Mouse (Mus musculus) stomach, embryonic 15.5 days (tissue): ENCODE data around the gene Zmynd10. TPM values are rescaled to one million over a fixed set of nuclear protein-coding genes. Genes with fewer than 3 reads are reported as not detected.
A peak's percentile ranks its signal among the peaks of the same experiment; 100 is the strongest.

ENCODE experiments used
- ATAC-seq: fragments of 200-750 bp; cut with Nextera tagmentation; 2 replicates; pipeline ENCODE4 v1.8.0; 2017; ENCODE audit warnings: low read depth, moderate number of reproducible peaks, moderate TSS enrichment; ENCODE audit not compliant: insufficient read depth, low FRiP score
- H3K27ac ChIP-seq: fragments of 300-500 bp; sonication (generic); 2 replicates; pipeline ENCODE4 v1.5.1; 2015; ENCODE audit warnings: mild to moderate bottlenecking, inconsistent platforms
- H3K27me3 ChIP-seq: fragments of 300-500 bp; sonication (generic); replicated peaks from 2 replicates; pipeline ENCODE4 v1.6.1; 2015; ENCODE audit warnings: inconsistent platforms
- H3K36me3 ChIP-seq: fragments of 300-500 bp; sonication (generic); 2 replicates; pipeline ENCODE4 v1.6.1; 2015; ENCODE audit warnings: inconsistent platforms
- H3K4me1 ChIP-seq: fragments of 300-500 bp; sonication (generic); 2 replicates; pipeline ENCODE4 v1.6.1; 2015; ENCODE audit warnings: inconsistent platforms
- H3K4me2 ChIP-seq: fragments of 300-500 bp; sonication (generic); 2 replicates; pipeline ENCODE4 v1.6.1; 2015; ENCODE audit warnings: mild to moderate bottlenecking, inconsistent platforms
- H3K4me3 ChIP-seq: fragments of 300-500 bp; sonication (generic); replicated peaks from 2 replicates; pipeline ENCODE4 v1.5.1; 2015; ENCODE audit warnings: inconsistent platforms
- H3K9ac ChIP-seq: fragments of 300-500 bp; sonication (generic); 2 replicates; pipeline ENCODE4 v1.6.1; 2015; ENCODE audit warnings: inconsistent platforms
- H3K9me3 ChIP-seq: fragments of 300-500 bp; sonication (generic); 2 replicates; pipeline ENCODE4 v1.6.1; 2016; ENCODE audit warnings: inconsistent platforms
- WGBS: fragments of 180-500 bp; shearing (Covaris S2); methylation state at CpG from one replicate; pipeline ENCODE4 v1.1.7; 2015; 5-methylcytosine and 5-hydroxymethylcytosine counted together
- polyA plus RNA-seq: library from polyadenylated mRNA; unstranded; fragments of >200 nt; fragmentation: Nextera tagmentation; extraction: Ambion mirVana; gene quantifications from 2 replicates; pipeline ENCODE4 v1.2.1, GENCODE M21; 2015

The Zmynd10 gene
- polyA plus RNA-seq, 1 experiment from 2014 or later: 0.94 TPM

DNA sequence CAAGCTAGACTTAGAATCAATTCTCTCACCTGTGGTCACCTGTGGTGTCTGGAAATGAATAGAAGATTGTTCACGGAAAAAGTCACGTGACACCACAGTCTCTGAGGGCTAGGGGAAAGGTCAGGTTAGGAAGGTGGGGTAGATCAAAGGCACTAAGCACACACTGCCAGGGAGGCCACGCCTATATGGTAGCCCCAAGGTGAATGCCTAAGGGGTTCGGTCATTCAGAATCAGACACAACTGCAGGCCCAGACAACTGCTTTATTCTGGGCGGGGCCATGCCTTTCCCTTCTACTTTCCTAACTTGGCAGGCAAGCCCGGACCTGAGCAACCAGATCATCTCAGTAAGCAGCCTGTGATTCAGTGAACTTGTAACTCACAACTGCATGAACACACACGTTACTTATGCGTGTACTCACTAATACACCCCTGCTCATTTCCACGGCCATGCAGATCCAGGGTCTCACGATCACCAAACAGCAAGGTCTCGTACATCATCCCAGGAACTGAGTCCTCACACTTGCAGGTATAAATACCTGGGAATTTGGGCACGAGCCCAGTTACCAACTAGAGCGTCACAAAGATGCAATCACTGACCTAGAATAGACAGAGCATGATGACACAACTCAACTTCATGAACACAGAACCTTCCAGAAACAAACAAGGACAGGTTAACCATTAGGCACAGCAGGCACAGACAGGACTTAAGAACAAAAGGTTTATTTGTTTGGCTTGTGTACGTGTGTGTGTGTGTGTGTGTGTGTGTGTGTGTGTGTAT lies 28.7 kb downstream of the Zmynd10 start:
- peak; percentile 55 for ATAC-seq
- Histone ChIP-seq H3K9me3 (no peaks in the 10 kb centered on the region), H3K9ac (no peak overlapping the region), H3K4me3 (no peak overlapping the region), H3K36me3 (peaks cover 22% of the 10 kb centered on the region), H3K4me1 (peaks cover 49% of the 10 kb centered on the region), H3K27me3 (no peaks in the 10 kb centered on the region), H3K4me2 (peak overlapping the region; percentile 74), H3K27ac (peak overlapping the region; percentile 89)
- 60% methylated on average over 14 of the region's 14 CpGs for whole genome bisulfite sequencing

DNA sequence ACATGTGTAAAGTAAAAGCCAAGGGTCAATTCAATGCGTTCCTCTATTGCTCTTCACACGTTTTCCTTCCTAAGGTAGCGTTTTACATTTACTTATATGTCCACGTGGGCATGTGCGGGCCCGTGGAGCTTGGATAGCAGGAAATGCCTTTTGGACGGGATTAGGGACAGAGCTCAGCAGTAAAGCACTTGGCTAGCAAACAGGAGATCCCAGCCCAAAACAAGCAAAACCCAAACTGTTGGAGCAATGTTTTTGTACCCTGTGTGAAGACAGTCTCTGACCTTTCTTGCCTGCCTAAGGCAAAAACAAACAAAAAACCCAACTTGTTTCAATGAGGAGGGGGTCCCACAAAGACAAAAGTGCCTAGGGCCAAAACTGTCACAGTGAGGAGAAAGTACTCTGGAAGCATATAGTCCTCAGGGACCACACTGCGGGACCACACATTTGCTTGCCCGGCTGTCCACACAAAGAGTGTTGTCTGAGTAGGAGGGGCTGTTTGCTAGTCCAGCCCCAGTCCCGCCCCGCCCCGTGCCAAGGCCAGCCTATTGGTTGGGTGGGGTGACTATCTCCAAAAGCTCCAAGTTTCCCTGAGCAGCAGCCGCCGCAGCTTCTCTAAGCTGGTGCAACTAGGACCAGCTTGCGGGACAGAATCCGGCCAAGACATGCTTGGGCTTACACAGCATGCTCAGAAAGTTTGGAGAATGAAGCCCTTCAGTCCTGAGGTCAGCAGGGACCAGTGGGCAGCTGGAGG lies 29.4 kb downstream of the Zmynd10 start, which contains the start of gene Hyal1:
Gene Hyal1, plus strand, starts transcription at position 571 of the 751 bp plus-strand sequence.
- Histone ChIP-seq H3K4me2 (peak within 1 kb of the TSS; percentile 74), H3K27me3 (no peaks in the 10 kb centered on the region), H3K4me3 (peak within 1 kb of the TSS; percentile 41), H3K9me3 (no peaks in the 10 kb centered on the region), H3K27ac (peak within 1 kb of the TSS; percentile 89), H3K36me3 (peaks cover 20% of the 10 kb centered on the region), H3K4me1 (peaks cover 44% of the 10 kb centered on the region), H3K9ac (peak within 1 kb of the TSS; percentile 31; the same call in 1 of the 2 replicates)
- peak; percentile 67 for ATAC-seq
- WGBS: 14% methylated on average over 16 of the region's 16 CpGs

DNA sequence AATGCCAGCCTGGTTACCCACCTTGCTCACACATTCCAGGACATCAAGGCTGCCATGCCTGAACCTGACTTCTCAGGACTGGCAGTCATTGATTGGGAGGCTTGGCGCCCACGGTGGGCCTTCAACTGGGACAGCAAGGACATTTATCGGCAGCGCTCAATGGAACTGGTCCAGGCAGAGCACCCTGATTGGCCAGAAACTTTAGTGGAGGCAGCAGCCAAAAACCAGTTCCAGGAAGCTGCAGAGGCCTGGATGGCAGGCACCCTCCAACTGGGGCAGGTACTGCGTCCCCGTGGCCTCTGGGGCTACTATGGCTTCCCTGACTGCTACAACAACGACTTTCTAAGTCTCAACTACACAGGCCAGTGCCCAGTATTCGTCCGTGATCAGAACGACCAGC lies 30.8 kb downstream of the Zmynd10 start:
- Histone ChIP-seq H3K9ac (no peak overlapping the region), H3K36me3 (peaks cover 11% of the 10 kb centered on the region; the same call in 1 of the 2 replicates), H3K27ac (no peak overlapping the region), H3K4me1 (peaks cover 46% of the 10 kb centered on the region), H3K4me3 (no peak overlapping the region), H3K4me2 (peak overlapping the region; percentile 74; the same call in 1 of the 2 replicates), H3K27me3 (no peaks in the 10 kb centered on the region), H3K9me3 (no peaks in the 10 kb centered on the region)
- no peak for ATAC-seq
- 86% methylated on average over 10 of the region's 10 CpGs for WGBS

DNA sequence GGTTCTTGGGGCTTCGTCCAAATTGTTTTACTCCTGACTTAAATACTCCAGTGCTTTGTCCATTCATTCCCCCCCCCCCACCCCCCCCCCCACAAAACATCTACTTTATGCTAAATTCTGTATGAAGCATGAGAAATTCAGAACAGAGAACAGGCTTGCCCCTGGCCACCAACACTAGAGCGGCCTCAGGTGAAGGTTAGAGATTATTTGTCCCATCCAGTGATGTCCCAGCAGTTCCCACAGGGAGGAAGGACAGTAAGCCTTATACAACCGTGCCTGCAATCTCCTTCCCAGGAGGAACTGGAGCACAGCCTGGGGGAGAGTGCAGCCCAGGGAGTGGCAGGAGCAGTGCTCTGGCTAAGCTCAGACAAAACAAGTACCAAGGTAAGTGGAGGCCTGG lies 31.5 kb downstream of the Zmynd10 start, which contains the start of gene Naa80:
Gene Naa80, plus strand, starts transcription at position 301 of the 400 bp plus-strand sequence.
- peak within 1 kb of the TSS; percentile 79; the same call in 1 of the 2 replicates for H3K4me2 ChIP-seq
- H3K4me3 ChIP-seq: no peak within 1 kb of the TSS
- no peaks in the 10 kb centered on the region for H3K9me3 ChIP-seq
- H3K27ac ChIP-seq: peak within 1 kb of the TSS; percentile 94
- no peak for ATAC-seq
- H3K4me1 ChIP-seq: peaks cover 46% of the 10 kb centered on the region
- no peaks in the 10 kb centered on the region for H3K27me3 ChIP-seq
- WGBS: 75% methylated on average over 3 of the region's 3 CpGs
- H3K9ac ChIP-seq: no peak within 1 kb of the TSS
- H3K36me3 ChIP-seq: peaks cover 6% of the 10 kb centered on the region; the same call in 1 of the 2 replicates

DNA sequence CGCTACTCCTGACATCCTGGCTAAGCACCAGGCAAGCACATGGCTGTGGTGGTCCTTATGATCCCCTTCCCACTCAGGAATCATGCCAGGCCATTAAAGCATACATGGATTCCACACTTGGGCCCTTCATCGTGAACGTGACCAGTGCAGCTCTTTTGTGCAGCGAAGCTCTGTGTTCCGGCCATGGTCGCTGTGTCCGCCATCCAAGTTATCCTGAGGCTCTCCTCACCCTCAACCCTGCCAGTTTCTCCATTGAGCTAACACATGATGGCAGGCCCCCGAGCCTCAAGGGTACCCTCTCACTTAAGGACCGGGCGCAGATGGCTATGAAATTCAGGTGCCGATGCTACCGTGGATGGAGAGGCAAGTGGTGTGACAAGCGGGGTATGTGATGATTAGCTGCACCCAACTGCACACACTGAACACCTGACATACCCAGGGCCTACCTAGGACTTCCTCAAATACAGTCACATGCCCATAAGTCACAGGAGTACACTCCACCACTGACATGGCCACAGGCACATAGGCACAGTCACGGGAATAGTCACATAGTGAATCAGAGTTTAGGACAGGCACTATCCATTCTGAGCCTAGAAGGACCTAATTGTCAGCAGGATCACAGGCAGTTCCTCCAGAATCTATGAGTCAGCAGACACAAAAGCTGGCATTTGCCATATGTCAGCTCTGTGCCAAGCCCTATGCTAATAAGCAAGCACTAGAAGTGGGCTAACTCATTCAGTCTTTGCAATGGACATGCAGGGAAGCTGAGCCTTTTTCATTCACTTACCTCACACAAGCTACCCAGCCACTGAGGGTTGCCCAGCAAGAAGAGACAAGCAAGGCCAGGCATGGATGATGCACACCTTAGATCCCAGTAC lies 32.2 kb downstream of the Zmynd10 start:
- H3K4me1 ChIP-seq: peaks cover 46% of the 10 kb centered on the region
- no peaks in the 10 kb centered on the region for H3K27me3 ChIP-seq
- 0 out of 2 replicates have a peak overlapping the region, but pooled peaks have one; percentile 2 for H3K9ac ChIP-seq
- peak overlapping the region; percentile 94 for H3K27ac ChIP-seq
- no peak overlapping the region for H3K4me3 ChIP-seq
- no peak for ATAC-seq
- 0 out of 2 replicates have a peak, but pooled peaks cover 3% of the 10 kb centered on the region for H3K36me3 ChIP-seq
- 93% methylated on average over 14 of the region's 14 CpGs for WGBS
- H3K9me3 ChIP-seq: no peaks in the 10 kb centered on the region
- H3K4me2 ChIP-seq: 0 out of 2 replicates have a peak overlapping the region, but pooled peaks have one; percentile 79

DNA sequence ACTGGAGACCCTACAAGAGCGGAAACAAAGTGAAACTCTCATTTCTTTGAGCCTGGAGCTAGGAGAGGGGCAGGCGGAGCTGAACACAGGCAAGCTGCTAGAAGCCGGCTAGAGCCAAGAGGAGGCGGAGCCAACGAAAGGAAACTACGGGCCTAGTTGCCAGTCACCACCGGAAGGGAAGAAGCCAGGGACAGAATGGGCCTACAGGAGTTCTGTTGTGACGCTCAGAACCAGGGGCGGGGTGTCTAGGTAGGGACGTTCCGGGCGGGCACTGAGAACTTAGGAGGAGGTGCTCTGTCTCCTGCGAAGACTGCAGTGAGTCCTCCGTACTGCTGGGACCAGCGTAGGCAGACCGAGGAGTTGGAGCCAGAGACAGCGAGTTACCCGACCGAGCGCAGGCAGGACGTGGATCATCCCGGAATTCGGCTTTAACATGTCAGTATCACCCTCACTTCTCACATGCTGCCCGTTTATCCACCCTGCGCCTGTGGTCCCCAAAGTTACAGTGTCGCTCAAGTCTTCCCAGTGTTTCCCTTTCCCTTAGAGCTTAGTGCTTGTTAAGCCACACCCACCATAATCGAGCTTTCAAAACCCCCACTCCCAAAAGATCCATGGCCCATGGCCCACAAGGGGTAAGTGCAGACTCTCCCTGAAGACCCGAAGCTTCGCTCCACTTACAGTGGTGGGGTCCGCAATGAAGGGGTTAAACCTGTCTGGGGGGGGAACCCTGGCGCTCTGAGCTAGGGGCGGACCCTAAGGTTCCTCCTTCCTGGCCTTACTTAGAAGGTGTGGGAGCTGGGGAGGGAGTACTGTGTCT lies 33.6 kb downstream of the Zmynd10 start, which contains the start of gene Hyal3:
Gene Hyal3, plus strand, starts transcription at position 318 of the 817 bp plus-strand sequence.
- Histone ChIP-seq H3K36me3 (0 out of 2 replicates have a peak, but pooled peaks cover 3% of the 10 kb centered on the region), H3K27me3 (no peaks in the 10 kb centered on the region), H3K27ac (peak within 1 kb of the TSS; percentile 94), H3K9ac (peak within 1 kb of the TSS; percentile 50), H3K4me1 (peaks cover 45% of the 10 kb centered on the region), H3K4me2 (peak within 1 kb of the TSS; percentile 79), H3K4me3 (peak within 1 kb of the TSS; percentile 56), H3K9me3 (no peaks in the 10 kb centered on the region)
- peak; percentile 72 for ATAC-seq
- under 1% methylated on average over 32 of the region's 32 CpGs for WGBS

DNA sequence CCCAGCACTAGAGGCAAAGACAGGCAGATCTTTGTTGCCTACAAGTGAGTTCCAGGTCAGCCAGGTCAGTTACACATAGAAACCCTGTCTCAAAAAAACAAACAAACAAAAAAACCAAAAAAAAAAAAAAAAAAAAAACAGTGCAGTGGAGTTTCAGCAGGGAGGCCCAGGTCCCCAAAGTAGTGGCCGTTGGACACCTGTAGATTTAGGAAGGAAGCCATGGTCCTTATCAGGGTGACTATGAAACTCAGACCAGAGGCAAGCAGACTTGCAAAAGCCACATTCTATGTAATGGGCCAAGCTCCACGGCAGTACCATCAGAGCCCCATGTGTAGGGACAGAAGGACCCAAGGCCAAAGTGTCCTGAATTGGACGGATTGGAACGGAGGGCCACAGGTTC lies 34.5 kb downstream of the Zmynd10 start:
- Histone ChIP-seq H3K4me3 (peak overlapping the region; percentile 56), H3K36me3 (0 out of 2 replicates have a peak, but pooled peaks cover 3% of the 10 kb centered on the region), H3K9ac (peak overlapping the region; percentile 50; the same call in 1 of the 2 replicates), H3K27me3 (no peaks in the 10 kb centered on the region), H3K9me3 (no peaks in the 10 kb centered on the region), H3K27ac (peak overlapping the region; percentile 94), H3K4me2 (peak overlapping the region; percentile 79), H3K4me1 (peaks cover 36% of the 10 kb centered on the region)
- ATAC-seq: no peak
- 61% methylated on average over 4 of the region's 4 CpGs for WGBS

DNA sequence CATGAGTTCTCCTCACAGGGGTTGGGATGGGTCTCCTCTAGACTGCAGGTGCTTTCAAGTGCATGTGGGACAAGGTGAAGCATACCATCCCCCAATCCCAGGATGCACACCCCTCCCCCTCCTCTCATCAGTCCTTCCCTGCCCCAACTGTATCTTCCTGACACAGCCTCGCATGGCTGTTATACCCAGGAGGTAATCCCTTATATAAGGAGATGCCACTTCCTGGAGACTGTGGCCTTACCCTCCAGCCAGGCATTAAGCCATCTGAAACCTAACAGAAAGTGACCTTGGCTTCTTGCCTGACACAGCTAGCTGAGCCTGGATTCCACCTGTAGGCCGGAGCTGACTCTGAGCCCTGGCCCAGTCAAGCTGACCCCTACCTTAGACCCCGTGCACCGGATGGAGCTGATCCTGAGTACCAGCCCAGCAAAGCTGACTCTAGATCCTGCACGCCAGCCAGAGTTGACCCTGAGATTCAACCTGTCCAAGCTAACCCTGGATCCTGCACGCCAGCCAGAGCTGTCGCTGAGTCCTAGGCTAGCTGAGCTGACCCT lies 35.5 kb downstream of the Zmynd10 start:
- Histone ChIP-seq H3K9ac (no peak overlapping the region), H3K36me3 (0 out of 2 replicates have a peak, but pooled peaks cover 3% of the 10 kb centered on the region), H3K9me3 (no peaks in the 10 kb centered on the region), H3K27ac (no peak overlapping the region), H3K4me1 (peaks cover 26% of the 10 kb centered on the region), H3K4me3 (no peak overlapping the region), H3K4me2 (no peak overlapping the region), H3K27me3 (no peaks in the 10 kb centered on the region)
- no peak for ATAC-seq
- 84% methylated on average over 7 of the region's 7 CpGs for WGBS

DNA sequence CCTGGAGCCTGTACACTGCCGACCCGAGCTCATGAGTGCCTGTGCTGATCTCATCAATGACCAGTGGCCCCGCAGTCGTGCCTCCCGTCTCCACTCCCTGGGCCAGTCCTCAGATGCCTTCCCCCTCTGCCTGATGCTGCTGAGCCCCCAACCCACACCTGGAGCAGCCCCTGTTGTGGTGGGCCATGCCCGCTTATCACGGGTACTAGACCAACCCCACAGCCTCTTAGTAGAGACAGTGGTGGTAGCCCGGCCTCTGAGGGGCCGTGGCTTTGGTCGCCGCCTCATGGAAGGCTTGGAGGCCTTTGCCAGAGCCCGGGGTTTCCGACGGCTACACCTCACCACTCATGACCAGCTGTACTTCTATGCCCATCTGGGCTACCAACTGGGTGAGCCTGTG lies 36.1 kb downstream of the Zmynd10 start:
- H3K4me2 ChIP-seq: no peak overlapping the region
- peaks cover 29% of the 10 kb centered on the region for H3K4me1 ChIP-seq
- no peak overlapping the region for H3K9ac ChIP-seq
- WGBS: 90% methylated on average over 14 of the region's 14 CpGs
- no peak overlapping the region for H3K4me3 ChIP-seq
- H3K27me3 ChIP-seq: no peaks in the 10 kb centered on the region
- H3K27ac ChIP-seq: no peak overlapping the region
- H3K36me3 ChIP-seq: 0 out of 2 replicates have a peak, but pooled peaks cover 3% of the 10 kb centered on the region
- ATAC-seq: no peak
- H3K9me3 ChIP-seq: no peaks in the 10 kb centered on the region

DNA sequence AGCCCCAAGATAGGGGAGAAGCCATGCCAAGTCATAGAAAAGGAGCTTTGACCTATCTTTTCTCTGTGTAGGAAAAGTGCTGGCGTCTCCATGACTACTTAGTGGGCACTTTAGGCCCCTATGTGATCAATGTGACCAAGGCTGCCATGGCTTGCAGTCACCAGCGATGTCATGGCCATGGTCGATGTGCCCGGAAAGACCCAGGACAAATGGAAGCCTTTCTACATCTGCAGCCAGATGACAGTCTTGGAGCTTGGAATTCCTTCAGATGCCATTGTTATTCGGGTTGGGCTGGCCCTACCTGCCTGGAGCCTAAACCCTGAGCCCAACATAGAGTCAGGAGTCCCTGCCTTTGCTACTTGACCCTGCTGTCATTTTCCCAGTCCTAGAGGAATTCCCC lies 39.4 kb downstream of the Zmynd10 start:
- Histone ChIP-seq H3K36me3 (peaks cover 20% of the 10 kb centered on the region; the same call in 1 of the 2 replicates), H3K9ac (no peak overlapping the region), H3K9me3 (no peaks in the 10 kb centered on the region), H3K4me2 (0 out of 2 replicates have a peak overlapping the region, but pooled peaks have one; percentile 40), H3K27me3 (no peaks in the 10 kb centered on the region), H3K4me3 (no peak overlapping the region), H3K27ac (peak overlapping the region; percentile 40; the same call in 1 of the 2 replicates), H3K4me1 (peaks cover 26% of the 10 kb centered on the region)
- ATAC-seq: no peak
- 88% methylated on average over 5 of the region's 5 CpGs for WGBS
